Mouse (Mus musculus): ENCODE measurements around the gene Srsf10.

GRCm38 (mm10) chr4:135892884-135893283, 37.3 kb downstream of the Srsf10 start:
- TF ChIP-seq CTCF (conservative IDR thresholded peaks at IDR 0.05; ENCODE audit: low read length): no peak
- no peak for TF ChIP-seq POU5F1 (IDR thresholded peaks at IDR 0.05; ENCODE audit: borderline replicate concordance, low read length)
- no peak for TF ChIP-seq NANOG (IDR thresholded peaks at IDR 0.05; ENCODE audit: borderline replicate concordance, low read length)
